ENCODE assay signal across 13 mouse cellular contexts in the genomic region with DNA sequence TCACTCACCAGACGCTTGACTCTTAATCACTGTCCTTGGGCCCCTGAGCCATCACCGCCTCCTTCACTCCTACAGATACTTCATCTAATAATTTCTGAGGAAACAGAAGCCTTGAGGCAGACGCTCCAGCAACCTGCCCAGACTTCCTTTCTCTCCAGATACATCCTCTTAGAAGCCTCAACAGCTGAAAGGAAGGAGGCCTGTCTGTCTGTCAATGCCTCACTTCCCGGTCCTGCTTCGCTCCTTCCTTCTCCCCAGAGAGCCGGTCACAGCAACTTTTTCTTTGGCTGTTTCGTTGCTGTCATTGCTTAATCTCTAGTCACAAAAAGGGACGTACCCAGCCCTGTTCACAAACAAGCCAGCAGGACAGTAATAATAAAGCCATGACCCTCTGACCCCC. TPM values are rescaled to one million over a fixed set of nuclear protein-coding genes. Genes with fewer than 3 reads are reported as not detected.
DNase-seq lines count a peak whose midpoint lies in the region; ATAC-seq and TF ChIP-seq lines count a peak whose summit lies in the region.
"Had no signal": no experiment of that assay in that cellular context is flagged by ENCODE, and none has a peak within 500 bp of the region (broad histone marks: within the 10 kb centered on the region; RNA-seq: fewer than 3 reads in every experiment).

No protein-coding gene starts in this region.

- no peak overlapping the region for H3K4me3 ChIP-seq in embryonic facial prominence, embryonic 14.5 days (ENCODE audit: low read depth, low read length)
- H3K4me3 ChIP-seq in embryonic facial prominence, embryonic 10.5 days = no peak overlapping the region
- no peak overlapping the region for H3K4me3 ChIP-seq in lung, embryonic 14.5 days (ENCODE audit: low read depth, low read length)
- H3K4me3 ChIP-seq in liver, embryonic 13.5 days (replicated peaks) = no peak overlapping the region
- no peak overlapping the region for H3K4me3 ChIP-seq in stomach, embryonic 16.5 days (replicated peaks; ENCODE audit: low read length)
- H3K4me3 ChIP-seq: hindbrain, embryonic 13.5 days; kidney, embryonic 15.5 days; neural tube, embryonic 12.5 days had no signal

- no peak for ATAC-seq in embryonic facial prominence, embryonic 14.5 days (ENCODE audit: low read depth)
- ATAC-seq in lung, embryonic 14.5 days (ENCODE audit: insufficient read depth) = no peak
- 0 out of 2 replicates have a peak, but pooled peaks have one; percentile 32 for ATAC-seq in liver, embryonic 13.5 days (ENCODE audit: low read depth)
- no peak for ATAC-seq in stomach, embryonic 16.5 days (ENCODE audit: insufficient read depth, low FRiP score)

- no peak overlapping the region for H3K4me2 ChIP-seq in embryonic facial prominence, embryonic 14.5 days (ENCODE audit: low read depth, low read length)
- no peak overlapping the region for H3K4me2 ChIP-seq in lung, embryonic 14.5 days
- H3K4me2 ChIP-seq in liver, embryonic 13.5 days = peak overlapping the region; percentile 37
- H3K4me2 ChIP-seq in stomach, embryonic 16.5 days (ENCODE audit: low read depth, low read length) = no peak overlapping the region
- H3K4me2 ChIP-seq: hindbrain, embryonic 13.5 days; kidney, embryonic 15.5 days; neural tube, embryonic 12.5 days had no signal

- no peaks in the 10 kb centered on the region for H3K36me3 ChIP-seq in embryonic facial prominence, embryonic 14.5 days (ENCODE audit: control insufficient read depth, insufficient read depth, low read length)
- H3K36me3 ChIP-seq in embryonic facial prominence, embryonic 10.5 days (replicated peaks) = no peaks in the 10 kb centered on the region
- H3K36me3 ChIP-seq in lung, embryonic 14.5 days (ENCODE audit: insufficient read depth) = no peaks in the 10 kb centered on the region
- H3K36me3 ChIP-seq in liver, embryonic 13.5 days = no peaks in the 10 kb centered on the region
- no peaks in the 10 kb centered on the region for H3K36me3 ChIP-seq in stomach, embryonic 16.5 days (ENCODE audit: control insufficient read depth, insufficient read depth, low read length)
- H3K36me3 ChIP-seq: hindbrain, embryonic 13.5 days; kidney, embryonic 15.5 days; neural tube, embryonic 12.5 days had no signal

- H3K27me3 ChIP-seq in embryonic facial prominence, embryonic 14.5 days (replicated peaks; ENCODE audit: control insufficient read depth, insufficient read depth, low read length) = no peaks in the 10 kb centered on the region
- no peaks in the 10 kb centered on the region for H3K27me3 ChIP-seq in embryonic facial prominence, embryonic 10.5 days (replicated peaks; ENCODE audit: low read depth, poor library complexity, severe bottlenecking)
- H3K27me3 ChIP-seq in lung, embryonic 14.5 days (ENCODE audit: insufficient read depth, low read length) = no peaks in the 10 kb centered on the region
- no peaks in the 10 kb centered on the region for H3K27me3 ChIP-seq in liver, embryonic 13.5 days
- H3K27me3 ChIP-seq in stomach, embryonic 16.5 days (ENCODE audit: control insufficient read depth, insufficient read depth, low read length) = no peaks in the 10 kb centered on the region
- H3K27me3 ChIP-seq: hindbrain, embryonic 13.5 days; kidney, embryonic 15.5 days; neural tube, embryonic 12.5 days had no signal

- H3K9me3 ChIP-seq in embryonic facial prominence, embryonic 14.5 days (ENCODE audit: control insufficient read depth, low read length) = no peaks in the 10 kb centered on the region
- H3K9me3 ChIP-seq in embryonic facial prominence, embryonic 10.5 days = 0 out of 2 replicates have a peak, but pooled peaks cover 2% of the 10 kb centered on the region
- no peaks in the 10 kb centered on the region for H3K9me3 ChIP-seq in lung, embryonic 14.5 days (ENCODE audit: low read depth, low read length)
- no peaks in the 10 kb centered on the region for H3K9me3 ChIP-seq in liver, embryonic 13.5 days (replicated peaks)
- H3K9me3 ChIP-seq in stomach, embryonic 16.5 days (replicated peaks; ENCODE audit: control insufficient read depth, low read length) = no peaks in the 10 kb centered on the region
- H3K9me3 ChIP-seq: hindbrain, embryonic 13.5 days; kidney, embryonic 15.5 days; neural tube, embryonic 12.5 days had no signal

- 42% methylated on average over 8 of the region's 8 CpGs for WGBS in embryonic facial prominence, embryonic 14.5 days
- WGBS in embryonic facial prominence, embryonic 10.5 days = 56% methylated on average over 8 of the region's 8 CpGs
- WGBS in lung, embryonic 14.5 days = 43% methylated on average over 8 of the region's 8 CpGs
- 14% methylated on average over 8 of the region's 8 CpGs for WGBS in liver, embryonic 13.5 days (ENCODE audit: insufficient replicate concordance)
- 51% methylated on average over 8 of the region's 8 CpGs for WGBS in stomach, embryonic 16.5 days

- peak; percentile 12 for DNase-seq in embryonic facial prominence, embryonic 14.5 days (ENCODE audit: low spot score)
- no peak for DNase-seq in embryonic facial prominence, embryonic 10.5 days (ENCODE audit: low spot score)
- DNase-seq in lung, embryonic 14.5 days = peak; percentile 34
- DNase-seq in lung, postnatal 25 days (ENCODE audit: low spot score) = no peak
- DNase-seq in liver, embryonic 13.5 days = no peak
- no peak for DNase-seq in spleen, postnatal 4 days (ENCODE audit: low spot score in 2 of 2)
- DNase-seq in cerebellum, postnatal 14 days = no peak
- DNase-seq: cerebellum, adult 8-10 months; right cerebral cortex, postnatal 14 days had no signal

- H3K27ac ChIP-seq in embryonic facial prominence, embryonic 14.5 days (replicated peaks; ENCODE audit: low read depth, low read length) = no peak overlapping the region
- no peak overlapping the region for H3K27ac ChIP-seq in embryonic facial prominence, embryonic 10.5 days (replicated peaks)
- 0 out of 2 replicates have a peak overlapping the region, but pooled peaks have one; percentile 19 for H3K27ac ChIP-seq in lung, embryonic 14.5 days (ENCODE audit: low read depth)
- peak overlapping the region; percentile 47; the same call in 1 of the 2 replicates for H3K27ac ChIP-seq in liver, embryonic 13.5 days
- peak overlapping the region; percentile 39 for H3K27ac ChIP-seq in stomach, embryonic 16.5 days (ENCODE audit: low read length)
- H3K27ac ChIP-seq: hindbrain, embryonic 13.5 days; kidney, embryonic 15.5 days; neural tube, embryonic 12.5 days had no signal

- no peak overlapping the region for H3K9ac ChIP-seq in embryonic facial prominence, embryonic 14.5 days (ENCODE audit: low read depth, low read length)
- no peak overlapping the region for H3K9ac ChIP-seq in lung, embryonic 14.5 days
- H3K9ac ChIP-seq in liver, embryonic 13.5 days = peak overlapping the region; percentile 26
- no peak overlapping the region for H3K9ac ChIP-seq in stomach, embryonic 16.5 days (ENCODE audit: low read length)
- H3K9ac ChIP-seq: hindbrain, embryonic 13.5 days; kidney, embryonic 15.5 days; neural tube, embryonic 12.5 days had no signal

- H3K4me1 ChIP-seq in embryonic facial prominence, embryonic 14.5 days (ENCODE audit: control insufficient read depth, insufficient read depth, low read length) = no peaks in the 10 kb centered on the region
- peaks cover 11% of the 10 kb centered on the region; the same call in 1 of the 2 replicates for H3K4me1 ChIP-seq in embryonic facial prominence, embryonic 10.5 days
- H3K4me1 ChIP-seq in lung, embryonic 14.5 days (ENCODE audit: insufficient read depth) = 0 out of 2 replicates have a peak, but pooled peaks cover 5% of the 10 kb centered on the region
- peaks cover 51% of the 10 kb centered on the region for H3K4me1 ChIP-seq in liver, embryonic 13.5 days (replicated peaks)
- peaks cover 5% of the 10 kb centered on the region; the same call in 1 of the 2 replicates for H3K4me1 ChIP-seq in stomach, embryonic 16.5 days (ENCODE audit: control insufficient read depth, insufficient read depth, low read length)
- H3K4me1 ChIP-seq: hindbrain, embryonic 13.5 days; neural tube, embryonic 12.5 days had no signal

- no peak for TF ChIP-seq CTCF in lung, embryonic 14.5 days (IDR thresholded peaks at IDR 0.05; ENCODE audit: low read depth)

RNA-seq across cellular contexts. Expression of gene Hk2, which starts 50.0 kb away (rescaled TPM):
- polyA plus RNA-seq in embryonic facial prominence, embryonic 14.5 days (2014; fragmentation: Nextera tagmentation; extraction: Ambion mirVana) = 16.7 and 17.7 TPM in 2 replicates
- polyA plus RNA-seq in embryonic facial prominence, embryonic 10.5 days (2016; fragmentation: Nextera tagmentation; extraction: Ambion mirVana) = 27.7 and 32.3 TPM in 2 replicates
- polyA plus RNA-seq in lung, embryonic 14.5 days (2014; fragmentation: Nextera tagmentation; extraction: Ambion mirVana) = 22.4 and 23.5 TPM in 2 replicates
- polyA plus RNA-seq in liver, embryonic 13.5 days (2015; fragmentation: Nextera tagmentation; extraction: Ambion mirVana) = 6.0 and 6.7 TPM in 2 replicates
- polyA plus RNA-seq in stomach, embryonic 16.5 days (2015; fragmentation: Nextera tagmentation; extraction: Ambion mirVana) = 24.2 and 31.3 TPM in 2 replicates

Comparison
In these comparisons a context has a peak if more than half of its experiments do, and no peak if none do; other contexts are left out.
1. DNase-seq: peak in embryonic facial prominence, embryonic 14.5 days (single experiment) and lung, embryonic 14.5 days (single experiment); none in embryonic facial prominence, embryonic 10.5 days (single experiment), lung, postnatal 25 days (single experiment), liver, embryonic 13.5 days (single experiment), spleen, postnatal 4 days (0 of 2) and cerebellum, postnatal 14 days (0 of 2).
2. H3K27ac ChIP-seq: peak in lung, embryonic 14.5 days (single experiment), liver, embryonic 13.5 days (single experiment) and stomach, embryonic 16.5 days (single experiment); none in embryonic facial prominence, embryonic 14.5 days (single experiment) and embryonic facial prominence, embryonic 10.5 days (single experiment).